Mouse (Mus musculus): ENCODE measurements around the gene Sncb. TPM values are rescaled to one million over a fixed set of nuclear protein-coding genes. Genes with fewer than 3 reads are reported as not detected.
"Not testable (repeated sequence)": the region's sequence is repeated elsewhere in the genome, so short reads cannot be mapped to it uniquely, and the experiment has no call there.

The Sncb gene
- polyA plus RNA-seq, 1 experiment from 2014 or later, result 0.29 TPM

DNA sequence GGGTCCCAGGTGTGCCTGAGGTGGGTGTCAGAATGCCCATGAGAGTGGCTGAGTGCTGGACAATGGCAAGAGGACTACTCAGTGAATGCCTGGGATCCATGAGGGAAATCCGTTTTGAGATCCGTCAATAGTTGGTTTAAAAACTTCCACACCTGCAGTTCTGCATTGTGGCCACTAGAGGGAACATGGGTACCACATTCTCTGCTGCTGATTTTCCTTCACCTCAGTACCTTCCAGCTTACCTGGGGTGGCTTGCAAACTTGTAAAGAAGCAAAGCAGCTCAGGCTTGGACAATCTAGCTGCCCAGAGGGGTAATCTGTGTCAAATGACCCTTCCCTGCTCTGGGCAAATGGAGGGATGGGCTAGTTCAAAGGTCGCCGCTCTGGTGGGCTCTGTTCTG is 31.0 kb upstream of the Sncb start:
- H3K4me2 ChIP-seq, result no peak overlapping the region
- 34% methylated on average over 4 of the region's 4 CpGs for WGBS
- ATAC-seq (replicated peaks; ENCODE audit: low FRiP score), result no peak
- H3K27ac ChIP-seq, result no peak overlapping the region
- no peaks in the 10 kb centered on the region for H3K36me3 ChIP-seq
- H3K27me3 ChIP-seq, result peaks cover 28% of the 10 kb centered on the region; the same call in 1 of the 2 replicates
- no peak overlapping the region for H3K9ac ChIP-seq
- H3K9me3 ChIP-seq (replicated peaks), result no peaks in the 10 kb centered on the region
- H3K4me3 ChIP-seq (replicated peaks), result no peak overlapping the region
- H3K4me1 ChIP-seq, result 0 out of 2 replicates have a peak, but pooled peaks cover 5% of the 10 kb centered on the region

DNA sequence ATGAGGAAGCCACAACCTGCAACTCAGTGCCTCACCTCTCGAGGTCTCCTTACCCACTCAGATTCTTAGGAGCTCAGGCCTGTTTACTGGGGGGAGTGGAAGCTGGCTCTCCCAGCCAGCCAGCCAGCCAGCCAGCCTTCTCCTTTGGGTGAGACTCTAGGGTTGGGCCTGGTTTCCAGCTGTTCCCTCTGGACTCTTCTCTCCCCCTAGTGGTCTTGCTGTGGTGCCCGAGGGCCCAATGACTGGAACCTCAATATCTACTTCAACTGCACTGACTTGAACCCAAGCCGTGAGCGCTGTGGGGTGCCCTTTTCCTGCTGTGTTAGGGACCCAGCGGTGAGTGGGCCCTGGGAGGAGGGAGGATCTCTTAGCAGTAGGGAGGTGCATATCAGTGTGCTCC is 28.4 kb upstream of the Sncb start:
- Histone ChIP-seq H3K9ac (no peak overlapping the region), H3K4me1 (peaks cover 11% of the 10 kb centered on the region), H3K27ac (no peak overlapping the region), H3K4me3 (replicated peaks) (no peak overlapping the region), H3K36me3 (no peaks in the 10 kb centered on the region), H3K9me3 (replicated peaks) (no peaks in the 10 kb centered on the region), H3K27me3 (peaks cover 46% of the 10 kb centered on the region), H3K4me2 (no peak overlapping the region)
- 46% methylated on average over 5 of the region's 5 CpGs for WGBS
- no peak for ATAC-seq (replicated peaks; ENCODE audit: low FRiP score)

DNA sequence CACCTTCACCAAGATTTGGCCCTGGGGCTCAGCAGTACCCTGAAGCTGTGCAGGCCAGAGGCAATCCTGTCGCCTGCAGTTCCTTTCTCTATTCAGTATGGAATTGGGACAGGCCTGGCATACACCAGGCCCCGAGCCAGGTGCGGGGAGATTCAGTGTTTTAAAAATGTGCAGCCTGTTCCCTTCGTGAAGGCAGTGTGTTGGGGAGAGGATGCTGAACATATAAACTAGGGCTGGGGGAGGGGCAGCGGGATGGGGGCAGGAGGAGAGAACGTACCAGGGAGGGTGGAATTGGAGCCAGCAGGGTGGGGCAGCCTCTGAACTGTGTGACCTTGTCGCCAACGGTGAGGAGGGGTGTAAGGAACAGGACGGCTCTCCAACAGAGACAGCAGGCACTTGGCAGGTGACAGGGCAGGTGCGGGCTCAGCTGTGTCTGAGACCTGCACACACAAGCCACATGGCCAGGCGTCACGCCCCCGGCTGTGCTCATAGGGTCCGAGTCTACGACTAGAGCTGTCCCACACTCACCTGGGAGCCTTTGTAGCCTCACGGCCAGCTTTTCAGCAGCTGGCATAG is 27.7 kb upstream of the Sncb start:
- no peaks in the 10 kb centered on the region for H3K36me3 ChIP-seq
- ATAC-seq (replicated peaks; ENCODE audit: low FRiP score), result no peak
- WGBS, result 69% methylated on average over 16 of the region's 16 CpGs

DNA sequence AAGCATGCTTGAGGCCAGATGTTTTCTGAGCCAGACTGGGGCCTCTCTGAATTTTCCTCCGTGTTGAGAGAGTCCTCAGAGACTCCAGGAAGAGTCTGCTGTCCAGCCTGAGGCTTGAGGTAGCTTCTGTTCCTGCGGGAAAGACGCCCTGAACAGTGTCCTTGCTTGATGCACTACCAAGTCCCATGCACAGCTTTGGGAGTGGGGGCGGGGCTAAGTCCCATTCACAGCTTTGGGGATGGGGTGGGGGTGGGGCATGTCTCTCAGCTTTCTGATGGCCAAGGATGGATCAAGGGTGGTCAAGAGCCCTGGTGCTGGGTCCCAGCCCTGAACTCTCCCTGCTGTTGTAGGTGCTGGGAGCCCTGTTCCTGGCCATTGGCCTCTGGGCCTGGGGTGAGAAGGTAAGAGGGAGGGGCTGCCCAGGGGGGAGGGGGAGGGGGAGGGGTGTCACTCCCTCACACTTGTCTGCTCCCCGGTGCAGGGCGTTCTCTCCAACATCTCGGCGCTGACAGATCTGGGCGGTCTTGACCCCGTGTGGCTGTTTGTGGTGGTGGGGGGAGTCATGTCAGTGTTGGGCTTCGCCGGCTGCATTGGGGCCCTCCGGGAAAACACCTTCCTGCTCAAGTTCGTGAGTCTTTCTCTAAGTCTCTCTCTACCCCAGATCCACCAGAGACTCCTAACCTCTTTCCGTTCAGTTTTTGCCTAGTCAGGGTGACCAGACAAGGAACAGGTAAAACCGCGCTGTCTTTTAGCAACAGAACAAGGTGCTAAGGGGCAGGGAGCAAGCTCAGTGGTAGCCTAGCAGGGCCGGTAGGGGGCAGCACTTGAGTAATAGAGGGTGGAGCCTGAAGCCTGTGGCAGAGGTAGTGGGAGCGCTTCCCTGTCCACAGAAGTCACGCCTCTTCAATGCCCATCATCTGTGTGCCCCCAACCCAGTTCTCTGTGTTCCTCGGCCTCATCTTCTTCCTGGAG is 26.1 kb upstream of the Sncb start:
- no peak overlapping the region for H3K9ac ChIP-seq
- H3K9me3 ChIP-seq (replicated peaks), result no peaks in the 10 kb centered on the region
- H3K27me3 ChIP-seq, result peaks cover 29% of the 10 kb centered on the region
- no peak overlapping the region for H3K27ac ChIP-seq
- no peak overlapping the region for H3K4me3 ChIP-seq (replicated peaks)
- H3K4me1 ChIP-seq, result peaks cover 23% of the 10 kb centered on the region
- no peak overlapping the region for H3K4me2 ChIP-seq
- no peak for ATAC-seq (replicated peaks; ENCODE audit: low FRiP score)
- H3K36me3 ChIP-seq, result no peaks in the 10 kb centered on the region
- 16% methylated on average over 21 of the region's 21 CpGs for WGBS

More for the DNA sequence above, 27.7 kb upstream of the Sncb start:
- Histone ChIP-seq H3K4me1 (peaks cover 18% of the 10 kb centered on the region), H3K27me3 (peaks cover 43% of the 10 kb centered on the region), H3K27ac (no peak overlapping the region), H3K9ac (no peak overlapping the region), H3K4me2 (no peak overlapping the region), H3K4me3 (replicated peaks) (no peak overlapping the region), H3K9me3 (replicated peaks) (no peaks in the 10 kb centered on the region)

- 1% methylated on average over 38 of the region's 38 CpGs for WGBS
- Histone ChIP-seq H3K9me3 (replicated peaks) (no peaks in the 10 kb centered on the region), H3K36me3 (no peaks in the 10 kb centered on the region), H3K9ac (peak overlapping the region; percentile 42), H3K4me2 (peak overlapping the region; percentile 94), H3K4me3 (replicated peaks) (peak overlapping the region; percentile 59), H3K27me3 (peaks cover 30% of the 10 kb centered on the region), H3K27ac (peak overlapping the region; percentile 37; the same call in 1 of the 2 replicates), H3K4me1 (peaks cover 23% of the 10 kb centered on the region)
- ATAC-seq (replicated peaks; ENCODE audit: low FRiP score), result peak; percentile 47
Observed at GRCm38 (mm10) chr13:54789561-54790397, 23.4 kb upstream of the Sncb start.

- Histone ChIP-seq H3K9me3 (replicated peaks) (no peaks in the 10 kb centered on the region), H3K36me3 (no peaks in the 10 kb centered on the region), H3K27me3 (peaks cover 30% of the 10 kb centered on the region), H3K4me1 (peaks cover 23% of the 10 kb centered on the region), H3K4me3 (replicated peaks) (peak within 1 kb of the TSS; percentile 59), H3K9ac (peak within 1 kb of the TSS; percentile 42), H3K4me2 (peak within 1 kb of the TSS; percentile 94), H3K27ac (peak within 1 kb of the TSS; percentile 37; the same call in 1 of the 2 replicates)
- peak; percentile 89 for ATAC-seq (replicated peaks; ENCODE audit: low FRiP score)
- 1% methylated on average over 44 of the region's 49 CpGs for WGBS
Observed at GRCm38 (mm10) chr13:54788740-54789560, 22.6 kb upstream of the Sncb start, which contains the start of gene Tspan17. Tspan17 (plus strand) TSS chr13:54789377.

DNA sequence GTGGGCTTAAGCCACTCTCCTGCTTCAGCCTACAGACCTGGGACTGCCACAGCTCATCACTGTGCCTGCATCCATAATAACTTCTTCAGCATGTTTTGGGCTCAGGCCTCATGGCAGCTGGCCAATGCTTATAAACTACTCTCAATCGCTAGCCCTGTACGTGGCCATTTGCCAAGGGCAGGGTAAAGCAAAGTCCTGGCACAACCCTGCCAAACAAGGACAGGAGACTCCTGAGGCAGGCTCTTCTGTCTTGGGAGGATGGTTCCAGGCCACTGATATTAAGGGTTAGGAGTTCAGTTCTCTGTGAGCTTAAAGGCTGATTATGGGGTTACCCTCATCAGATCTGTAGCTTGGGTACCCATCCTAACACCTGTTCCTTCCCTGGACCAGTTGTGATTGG is 21.2 kb upstream of the Sncb start:
- H3K4me3 ChIP-seq (replicated peaks); H3K27ac ChIP-seq; H3K36me3 ChIP-seq; H3K9ac ChIP-seq; H3K9me3 ChIP-seq (replicated peaks); H3K4me2 ChIP-seq; ATAC-seq (replicated peaks; ENCODE audit: low FRiP score): not testable (repeated sequence)
- 79% methylated on average over 2 of the region's 2 CpGs for WGBS
- Histone ChIP-seq H3K4me1 (peaks cover 23% of the 10 kb centered on the region), H3K27me3 (peaks cover 30% of the 10 kb centered on the region)

DNA sequence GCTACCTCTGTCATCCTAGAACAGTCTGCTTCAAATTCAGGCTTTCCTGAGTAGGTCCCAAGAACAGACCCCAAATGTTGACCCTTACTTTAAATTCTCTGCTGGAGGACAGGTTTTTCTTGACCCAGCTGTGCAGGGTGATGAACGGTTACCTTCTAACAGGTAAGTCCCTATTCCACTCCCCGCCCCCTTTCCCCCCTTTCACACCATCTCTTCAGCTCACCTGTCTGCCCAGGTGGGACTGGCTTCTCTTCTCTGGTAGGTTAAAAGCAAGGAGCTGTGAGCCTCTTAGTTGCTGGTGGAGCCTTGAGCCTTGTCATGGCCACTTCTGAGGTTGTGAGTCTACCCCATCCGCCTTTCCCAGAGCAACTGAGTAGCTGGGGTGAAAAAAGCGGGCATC is 17.3 kb upstream of the Sncb start, which contains the start of gene Eif4e1b:
Gene Eif4e1b (plus strand): TSS at position 301 of the 400 bp plus-strand sequence.
- no peak within 1 kb of the TSS for H3K4me2 ChIP-seq
- H3K9ac ChIP-seq, result no peak within 1 kb of the TSS
- 0 out of 2 replicates have a peak, but pooled peaks cover 5% of the 10 kb centered on the region for H3K27me3 ChIP-seq
- H3K4me3 ChIP-seq (replicated peaks), result no peak within 1 kb of the TSS
- WGBS, result 87% methylated on average over 4 of the region's 4 CpGs
- H3K27ac ChIP-seq, result no peak within 1 kb of the TSS
- H3K4me1 ChIP-seq, result peaks cover 2% of the 10 kb centered on the region; the same call in 1 of the 2 replicates
- H3K9me3 ChIP-seq (replicated peaks), result no peaks in the 10 kb centered on the region
- no peaks in the 10 kb centered on the region for H3K36me3 ChIP-seq
- ATAC-seq (replicated peaks; ENCODE audit: low FRiP score), result no peak

DNA sequence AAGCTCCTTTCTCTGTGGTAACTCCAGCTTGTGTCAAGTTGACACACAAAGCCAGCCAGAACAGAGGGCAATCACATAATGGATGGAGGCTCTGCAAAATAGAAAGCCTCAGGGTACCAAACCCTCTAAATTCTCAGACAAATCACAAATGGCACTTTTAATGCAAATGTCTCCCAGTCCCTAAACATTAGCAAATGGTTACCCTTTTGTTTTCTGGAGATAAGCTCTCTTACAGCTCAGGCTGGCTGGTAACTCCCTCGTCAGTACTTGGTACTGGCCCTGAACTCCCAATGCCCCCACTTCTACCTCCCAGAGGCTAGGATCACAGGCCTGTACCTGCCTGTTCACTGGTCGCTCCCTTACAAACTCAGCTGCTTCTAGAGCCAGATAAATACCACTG is 16.8 kb upstream of the Sncb start:
- ATAC-seq (replicated peaks; ENCODE audit: low FRiP score), result no peak
- H3K4me2 ChIP-seq, result no peak overlapping the region
- H3K9me3 ChIP-seq (replicated peaks), result no peaks in the 10 kb centered on the region
- no peak overlapping the region for H3K4me3 ChIP-seq (replicated peaks)
- H3K27ac ChIP-seq, result no peak overlapping the region
- H3K36me3 ChIP-seq, result no peaks in the 10 kb centered on the region
- 51% methylated on average over 2 of the region's 2 CpGs for WGBS
- 0 out of 2 replicates have a peak, but pooled peaks cover 5% of the 10 kb centered on the region for H3K27me3 ChIP-seq
- H3K4me1 ChIP-seq, result no peaks in the 10 kb centered on the region
- no peak overlapping the region for H3K9ac ChIP-seq

- H3K27ac ChIP-seq, result no peak overlapping the region
- no peak overlapping the region for H3K9ac ChIP-seq
- no peaks in the 10 kb centered on the region for H3K27me3 ChIP-seq
- no peak overlapping the region for H3K4me3 ChIP-seq (replicated peaks)
- WGBS, result 80% methylated on average over 3 of the region's 3 CpGs
- H3K36me3 ChIP-seq, result no peaks in the 10 kb centered on the region
- H3K4me1 ChIP-seq, result no peaks in the 10 kb centered on the region
- H3K9me3 ChIP-seq (replicated peaks), result no peaks in the 10 kb centered on the region
- no peak overlapping the region for H3K4me2 ChIP-seq
- ATAC-seq (replicated peaks; ENCODE audit: low FRiP score), result no peak
Observed at GRCm38 (mm10) chr13:54781086-54781485, 14.7 kb upstream of the Sncb start.

DNA sequence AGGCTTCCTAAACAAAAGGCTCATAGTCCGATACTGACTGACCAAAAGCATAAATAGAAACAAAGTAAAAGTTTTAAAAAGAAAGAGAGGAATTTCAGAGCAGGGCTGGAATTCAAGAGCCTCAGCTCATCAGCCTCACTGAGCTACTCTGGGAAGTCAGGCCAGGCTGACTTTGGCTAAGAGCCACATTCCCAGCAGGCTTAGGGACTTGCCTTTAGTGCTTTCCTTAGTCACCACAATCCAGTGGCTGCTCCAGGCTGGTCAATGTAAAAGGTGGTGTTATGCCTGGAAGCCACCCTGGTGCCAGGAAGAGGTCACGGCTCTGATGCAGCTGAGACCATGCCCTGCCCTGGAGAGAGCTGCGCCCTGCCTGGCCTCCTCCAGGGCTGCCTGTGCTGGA is 14.2 kb upstream of the Sncb start:
- H3K4me2 ChIP-seq, result no peak overlapping the region

More for the DNA sequence above, 14.2 kb upstream of the Sncb start:
- no peaks in the 10 kb centered on the region for H3K4me1 ChIP-seq
- no peak overlapping the region for H3K4me3 ChIP-seq (replicated peaks)
- ATAC-seq (replicated peaks; ENCODE audit: low FRiP score), result no peak
- no peak overlapping the region for H3K9ac ChIP-seq
- no peaks in the 10 kb centered on the region for H3K9me3 ChIP-seq (replicated peaks)
- no peaks in the 10 kb centered on the region for H3K36me3 ChIP-seq
- WGBS, result 83% methylated on average over 3 of the region's 3 CpGs
- H3K27ac ChIP-seq, result no peak overlapping the region
- H3K27me3 ChIP-seq, result no peaks in the 10 kb centered on the region
